Mouse (Mus musculus): ENCODE results near the gene Prss50.

Prss50 gene

DNA sequence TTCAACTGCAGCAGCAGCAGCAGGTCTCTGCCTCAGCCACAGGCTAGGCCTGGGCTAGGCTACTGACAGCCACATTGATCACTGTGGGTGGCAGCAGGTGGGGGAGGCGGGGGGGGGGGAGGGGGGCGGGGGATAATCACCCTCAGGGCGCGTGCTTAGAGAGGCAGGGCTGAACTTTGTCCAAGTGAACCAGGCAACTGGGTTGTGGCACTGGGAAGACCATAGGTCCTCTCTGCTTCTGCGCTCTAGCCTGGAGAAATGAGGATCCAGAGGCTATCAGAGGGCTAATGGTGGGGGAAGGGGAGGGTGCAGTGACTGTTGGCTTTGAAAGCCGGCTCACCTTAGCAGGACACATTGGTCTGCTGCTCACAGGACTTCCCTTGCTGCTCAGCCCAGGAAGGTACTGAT, 17.5 kb downstream of the Prss50 start:
- peak; percentile 53 to 63 for DNase-seq

DNA sequence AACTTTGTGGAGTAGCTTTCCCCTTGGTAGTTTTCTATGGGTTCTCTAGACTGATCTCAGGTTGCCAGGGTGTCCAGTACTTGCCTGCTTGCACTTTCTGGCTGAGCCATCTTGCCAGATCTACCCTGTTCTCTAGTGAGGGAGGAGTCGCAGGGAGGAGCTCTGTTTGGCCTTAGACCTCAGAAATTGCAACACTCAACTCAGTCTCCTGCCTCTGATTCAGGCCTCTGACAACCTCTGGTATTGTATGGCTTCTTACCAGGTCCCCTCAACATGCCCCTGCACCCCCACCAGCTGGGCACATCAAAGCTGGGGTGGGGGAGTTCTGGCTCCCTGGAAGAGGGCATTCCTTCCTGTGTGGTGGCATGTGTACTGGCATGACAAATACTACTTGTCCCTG, 19.6 kb downstream of the Prss50 start:
- no peak for DNase-seq

DNA sequence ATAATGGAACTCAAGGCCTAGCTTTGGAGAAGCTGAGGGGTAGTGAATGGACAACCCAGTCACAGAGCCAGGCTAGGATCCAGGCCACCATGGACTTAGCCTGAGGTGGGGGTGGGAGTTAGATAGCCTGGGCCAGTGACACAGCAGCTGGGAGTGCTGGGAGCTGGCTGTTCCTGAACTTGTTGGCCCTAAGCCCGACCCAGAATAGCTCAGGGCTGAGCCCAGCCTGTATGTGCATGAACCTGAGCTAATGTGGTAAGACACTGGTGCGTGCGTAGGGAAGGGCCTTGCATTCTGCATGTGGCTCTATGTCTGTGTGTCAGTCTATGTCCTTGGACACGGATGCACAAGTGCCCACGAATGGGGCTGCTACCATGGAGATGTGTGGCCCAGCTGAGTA, 20.1 kb downstream of the Prss50 start:
- DNase-seq = peak; percentile 75

DNA sequence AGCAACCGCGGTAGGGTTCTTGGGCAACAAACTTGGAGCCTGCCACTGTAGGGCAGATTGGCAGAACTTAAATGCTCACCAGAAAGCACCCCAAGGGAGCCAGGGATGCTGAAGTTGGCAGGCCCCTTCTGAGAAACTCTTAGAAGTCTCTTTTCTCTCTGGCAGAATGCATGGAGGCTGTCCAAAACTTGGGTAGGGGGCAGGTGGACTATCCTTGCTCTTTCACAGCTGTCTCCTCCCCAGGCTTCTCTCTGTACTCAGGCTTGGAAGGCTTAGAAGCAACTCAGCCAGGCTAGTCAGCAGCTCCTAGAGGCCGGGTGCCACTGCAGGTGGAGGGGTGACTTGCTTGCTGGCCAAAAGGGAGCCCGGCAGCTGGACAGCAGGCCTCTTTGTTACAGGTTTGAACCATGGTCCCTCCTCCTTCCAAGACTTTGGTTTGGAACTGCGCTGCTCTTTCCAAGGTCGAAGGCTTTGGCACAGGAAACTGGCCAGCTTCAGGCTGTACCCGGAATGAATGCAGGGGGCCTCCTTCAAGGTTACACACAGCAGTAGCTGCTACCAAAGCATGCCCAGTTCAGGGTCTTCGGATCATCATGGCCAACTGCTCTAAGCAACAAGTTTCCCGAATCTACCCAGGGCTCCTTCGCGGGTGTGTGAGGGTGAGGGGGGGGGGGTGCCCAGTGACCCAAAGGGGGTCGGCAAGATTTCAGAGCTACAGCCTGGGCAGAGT, 21.6 kb downstream of the Prss50 start, which contains the start of gene Als2cl:
TSS of gene Als2cl (plus strand) at position 680 of the 730 bp plus-strand sequence.
- DNase-seq = peak; percentile 71 to 81

DNA sequence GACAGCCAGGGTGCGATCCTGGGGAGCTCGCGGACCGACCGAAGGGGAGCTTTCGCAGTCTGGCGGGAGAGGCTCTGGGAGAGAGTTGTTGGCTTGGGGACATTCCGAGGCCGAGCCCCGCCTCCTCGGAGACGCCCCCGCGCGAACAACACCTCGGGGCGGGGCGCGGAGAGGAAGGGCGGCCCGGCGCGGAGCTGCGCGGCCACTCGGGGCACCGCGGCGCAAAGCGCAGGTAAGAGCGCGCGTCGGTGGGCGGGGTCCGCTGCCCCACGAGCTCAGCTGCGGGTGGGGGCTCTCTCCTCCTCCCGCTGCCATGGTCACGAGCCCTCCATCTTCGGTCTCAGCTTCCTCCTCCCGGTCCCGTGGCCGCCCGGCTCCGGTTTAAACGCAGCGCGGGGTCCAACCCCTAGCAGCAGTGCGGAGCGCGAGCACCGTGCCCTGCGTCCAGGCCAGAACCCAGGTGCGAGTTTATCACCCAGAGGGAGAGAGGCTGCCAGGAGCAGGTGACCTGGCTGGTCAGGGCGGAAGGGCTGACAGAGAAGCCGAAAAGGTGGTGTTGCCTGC, 22.3 kb downstream of the Prss50 start, which contains the start of gene Tmie:
TSS of gene Tmie (minus strand) at position 116 of the 564 bp plus-strand sequence.
- DNase-seq = peak; percentile 89 to 90

DNA sequence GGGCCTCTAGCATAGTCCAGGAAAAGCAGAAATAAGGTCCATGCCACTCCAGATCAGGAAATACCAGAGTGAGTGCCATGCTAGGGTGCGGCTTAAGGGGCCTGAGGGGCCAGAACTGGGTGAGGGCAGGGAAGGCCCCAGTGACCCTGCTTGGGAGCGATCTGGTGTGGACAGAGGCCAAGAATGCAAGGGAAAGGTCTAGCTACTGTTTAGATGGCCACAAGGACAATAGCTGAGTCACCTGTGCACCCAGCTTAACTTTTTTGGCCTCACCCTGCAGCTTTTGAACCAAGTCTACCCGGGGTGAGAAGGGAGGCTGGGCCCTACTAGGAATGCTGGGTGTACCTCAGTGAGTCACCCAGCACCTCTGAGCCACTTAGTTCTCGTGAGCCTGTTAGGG, 23.0 kb downstream of the Prss50 start:
- peak; percentile 35 to 51 for DNase-seq

DNA sequence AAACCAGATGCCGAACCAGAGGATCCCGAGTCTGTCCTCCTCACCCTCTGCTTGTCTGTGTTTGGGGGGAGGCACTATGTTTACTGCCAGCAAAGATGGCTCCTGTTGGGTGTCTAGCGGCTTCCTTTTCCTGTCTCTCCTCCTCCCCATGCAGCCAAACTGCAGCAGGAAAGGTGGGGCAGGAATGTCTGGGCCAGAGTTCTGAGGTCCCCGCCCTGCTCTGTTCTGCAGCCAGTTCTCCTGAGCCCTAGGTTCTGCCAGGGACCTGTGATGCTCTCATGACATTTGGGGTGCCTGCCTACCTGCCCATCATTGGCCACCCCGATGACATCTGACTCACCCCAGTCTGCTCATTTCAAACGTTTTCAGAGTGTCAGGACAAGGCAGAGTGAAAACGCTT, 24.2 kb downstream of the Prss50 start:
- DNase-seq = peak; percentile 43 to 59

DNA sequence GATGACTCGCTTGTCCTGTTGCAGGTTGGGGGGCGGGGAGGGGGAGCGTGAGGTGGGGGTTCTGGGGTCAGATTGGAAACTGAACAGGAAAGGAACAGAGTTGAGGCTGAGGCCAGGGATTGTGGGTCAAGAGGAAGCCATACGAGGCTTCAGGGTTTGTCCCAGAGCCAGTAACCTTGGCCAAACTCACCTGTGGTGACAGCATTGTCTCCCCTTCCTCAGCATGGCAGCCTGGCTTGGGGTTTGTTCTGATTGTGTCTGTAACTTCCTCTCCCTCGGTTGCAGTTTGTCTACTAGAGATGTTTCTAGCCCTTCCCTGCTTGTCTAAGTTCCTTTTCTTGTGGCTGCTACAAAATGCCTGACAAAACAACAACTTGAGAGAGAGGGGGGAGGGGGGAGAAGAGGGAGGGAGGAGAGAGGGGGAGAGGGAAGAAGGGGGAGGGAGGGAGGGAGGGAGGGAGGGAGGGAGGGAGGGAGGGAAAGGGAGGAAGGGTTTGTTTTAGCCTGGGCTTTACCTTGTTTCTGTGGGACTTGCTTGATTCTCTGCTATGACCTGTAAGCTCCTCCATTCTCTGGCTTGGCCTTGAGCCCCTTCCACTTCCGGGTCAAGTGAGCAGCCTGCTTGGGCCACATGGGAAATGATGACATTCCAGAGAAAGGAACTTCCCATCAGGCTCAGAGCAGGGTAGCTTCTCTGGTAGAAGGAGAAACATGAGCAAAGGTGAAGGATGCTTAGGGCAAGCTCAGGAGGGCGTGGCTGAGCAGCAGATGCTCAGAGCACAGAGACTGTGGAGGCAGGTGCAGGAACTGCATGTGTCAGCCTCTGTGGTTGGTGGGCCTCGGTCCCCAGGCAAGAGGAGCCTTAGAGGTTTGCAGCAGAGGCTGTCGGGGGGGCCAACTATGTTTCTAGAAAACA, 29.9 kb downstream of the Prss50 start:
- no peak for DNase-seq

DNA sequence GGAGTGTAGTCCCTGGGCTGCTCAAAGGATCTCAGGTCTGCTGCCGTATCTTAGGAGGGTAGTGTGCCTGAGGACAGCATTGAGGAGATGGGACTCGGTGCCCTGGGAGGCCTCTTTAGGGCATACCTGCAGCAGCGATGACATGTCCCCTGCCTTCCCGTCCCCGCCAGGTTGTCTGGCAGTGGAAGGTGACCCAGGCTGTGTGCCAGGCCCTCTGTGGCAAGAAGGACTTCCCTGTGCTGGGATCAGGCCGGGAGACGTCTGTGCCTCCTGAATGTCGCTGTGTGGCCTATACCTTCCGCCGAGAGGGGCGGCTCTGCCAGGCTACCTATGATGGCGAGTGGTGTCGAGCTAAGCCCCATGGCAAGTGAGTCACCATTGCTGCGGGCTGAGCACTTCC, 31.2 kb downstream of the Prss50 start:
- DNase-seq = no peak

DNA sequence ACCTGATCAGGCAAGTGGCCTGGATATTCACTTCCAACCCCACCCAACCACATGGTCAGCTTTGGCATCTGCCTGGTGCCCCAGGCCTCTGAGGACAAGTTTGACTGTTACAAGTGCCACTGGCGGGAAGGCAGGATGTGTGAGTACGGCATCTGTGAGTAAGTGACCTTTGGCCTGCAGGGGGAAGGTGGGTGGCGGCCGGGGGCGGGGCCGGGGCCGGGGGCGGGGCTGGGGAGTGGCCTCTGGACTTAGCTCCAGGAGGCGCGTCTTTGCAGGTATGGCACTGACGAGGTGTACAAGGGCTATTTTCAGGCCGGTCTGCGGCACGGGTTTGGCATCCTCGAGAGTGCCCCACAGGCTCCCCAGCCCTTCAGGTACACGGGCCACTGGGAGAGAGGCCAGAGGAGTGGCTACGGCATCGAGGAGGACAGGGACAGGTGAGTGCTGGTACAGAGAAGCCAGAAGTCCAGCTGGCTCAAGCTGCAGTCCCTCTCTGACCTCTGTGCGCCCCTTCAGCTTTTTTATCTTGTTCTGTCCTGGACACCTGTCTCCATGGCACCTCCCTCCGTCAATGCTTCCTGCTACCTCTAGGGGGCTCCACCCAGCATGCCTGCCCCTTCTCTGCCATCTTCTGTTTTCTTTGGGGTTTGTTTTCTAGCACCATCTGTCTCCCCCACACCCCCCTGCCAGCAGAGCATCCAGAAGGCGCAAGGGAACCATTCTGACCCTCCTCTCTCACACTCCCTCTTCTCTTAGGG, 32.4 kb downstream of the Prss50 start:
- peak in 1 of 2 experiments; percentile 46 for DNase-seq

DNA sequence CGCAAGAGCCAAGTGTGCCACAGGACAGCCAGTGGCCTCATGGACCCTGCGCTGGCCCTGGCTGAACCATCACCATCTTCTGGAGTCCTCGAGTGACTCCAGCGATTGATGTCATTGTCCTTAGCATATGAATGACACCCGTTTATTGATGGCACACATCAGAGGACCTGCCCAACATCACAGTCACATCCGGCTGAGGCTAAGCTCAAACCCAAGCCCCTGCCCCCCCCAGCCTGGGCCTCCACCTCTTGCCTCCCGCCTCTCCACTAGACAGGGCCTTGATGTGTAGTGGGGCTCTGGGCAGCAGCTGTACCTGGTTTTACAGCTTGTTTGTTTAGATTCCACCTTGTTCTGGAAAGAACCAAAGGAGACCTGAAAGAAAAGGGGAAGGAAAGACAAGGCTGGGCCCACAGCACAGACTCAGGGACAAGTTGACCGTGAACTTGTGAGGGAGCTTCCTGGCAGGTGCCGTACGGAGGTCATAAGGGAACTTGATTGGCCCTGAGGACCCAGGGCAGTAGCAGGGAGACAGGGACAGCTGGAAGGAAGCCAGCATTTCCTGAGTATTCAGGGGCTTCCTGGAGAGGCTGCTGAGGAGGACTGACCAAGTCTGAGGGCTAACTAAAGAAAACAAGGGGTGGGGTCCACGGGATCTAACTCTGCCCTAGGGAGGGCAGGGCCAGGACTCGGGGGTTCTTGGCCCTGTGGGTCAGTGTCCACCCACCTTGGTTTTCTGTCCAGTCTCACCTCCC, 33.5 kb downstream of the Prss50 start:
- no peak for DNase-seq

DNA sequence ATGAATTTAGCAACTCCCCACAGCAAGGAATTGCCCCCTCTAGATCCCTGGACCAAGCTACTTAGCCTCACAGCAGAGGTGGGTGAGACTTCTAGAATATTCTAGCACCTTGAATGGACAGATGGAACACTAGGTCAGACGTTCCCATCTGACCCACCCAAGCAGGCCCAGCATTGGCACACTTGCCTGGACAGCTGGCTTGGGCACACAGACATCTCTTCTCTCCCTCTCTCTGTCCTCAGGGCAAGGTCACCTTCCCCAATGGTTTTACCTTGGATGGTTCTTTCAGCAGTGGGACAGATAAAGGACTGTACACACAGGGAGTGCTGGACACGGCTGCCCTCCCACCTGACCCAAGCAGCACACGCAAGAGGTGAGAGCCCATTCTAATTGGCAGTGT, 34.8 kb downstream of the Prss50 start:
- DNase-seq = no peak

DNA sequence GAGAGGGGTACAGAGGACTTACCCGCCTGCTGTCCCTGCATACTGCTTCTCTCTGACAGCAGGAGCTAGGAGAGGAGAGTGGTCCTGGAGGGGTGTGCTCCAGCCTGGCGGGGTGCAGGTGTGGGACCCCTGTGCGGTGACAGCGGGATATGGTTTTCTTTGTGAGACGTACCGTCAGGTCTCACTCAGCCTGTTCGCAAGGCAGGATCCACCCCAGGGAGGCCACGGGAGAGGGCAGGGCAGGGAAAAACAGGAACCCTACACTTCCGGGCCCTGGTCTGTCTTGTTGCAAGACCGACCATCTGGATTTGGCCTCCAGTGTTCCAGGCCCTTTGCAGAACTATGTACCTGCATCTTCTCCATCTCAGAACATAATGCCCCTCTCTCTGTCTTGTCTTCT, 35.7 kb downstream of the Prss50 start:
- peak in 1 of 2 experiments; percentile 1 for DNase-seq

DNA sequence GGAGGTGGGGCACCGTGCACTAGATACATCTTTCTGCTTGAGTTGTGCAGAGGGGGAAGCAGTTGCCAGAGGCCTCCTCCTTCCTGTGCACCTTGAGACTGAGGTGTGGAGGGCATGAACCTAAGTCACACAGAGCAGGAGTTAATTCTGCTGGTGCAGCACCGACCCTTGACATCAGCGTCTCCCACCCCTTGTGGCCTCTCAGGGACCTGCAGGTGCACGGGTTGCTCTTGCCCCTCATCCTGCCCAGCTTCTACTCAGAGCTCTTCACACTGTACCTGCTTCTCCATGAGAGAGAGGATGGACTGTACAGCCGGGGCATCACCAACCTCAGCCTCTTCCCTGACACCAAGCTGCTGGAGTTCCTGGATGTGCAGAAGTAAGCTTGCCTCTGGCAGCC, 37.7 kb downstream of the Prss50 start:
- DNase-seq = no peak

DNA sequence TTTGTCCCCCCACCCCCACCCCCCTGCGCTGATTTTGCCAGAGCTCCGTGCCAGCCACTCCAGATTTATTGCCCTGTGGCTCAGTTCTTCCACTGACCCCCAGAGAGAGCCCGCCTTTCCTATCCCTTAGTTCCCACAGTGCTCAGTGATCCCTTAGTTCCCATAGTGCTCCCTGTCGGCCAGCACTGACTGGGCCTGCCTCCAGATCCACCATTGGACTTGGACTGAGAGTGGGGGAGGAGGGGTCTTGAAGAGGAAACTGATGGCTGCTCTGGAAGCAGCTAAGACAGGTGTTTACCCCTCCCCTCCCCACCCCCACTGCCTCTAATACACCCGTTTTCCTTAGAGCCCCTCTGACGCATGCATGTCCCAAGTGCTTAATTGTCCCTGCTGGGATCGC, 38.2 kb downstream of the Prss50 start:
- DNase-seq = no peak

DNA sequence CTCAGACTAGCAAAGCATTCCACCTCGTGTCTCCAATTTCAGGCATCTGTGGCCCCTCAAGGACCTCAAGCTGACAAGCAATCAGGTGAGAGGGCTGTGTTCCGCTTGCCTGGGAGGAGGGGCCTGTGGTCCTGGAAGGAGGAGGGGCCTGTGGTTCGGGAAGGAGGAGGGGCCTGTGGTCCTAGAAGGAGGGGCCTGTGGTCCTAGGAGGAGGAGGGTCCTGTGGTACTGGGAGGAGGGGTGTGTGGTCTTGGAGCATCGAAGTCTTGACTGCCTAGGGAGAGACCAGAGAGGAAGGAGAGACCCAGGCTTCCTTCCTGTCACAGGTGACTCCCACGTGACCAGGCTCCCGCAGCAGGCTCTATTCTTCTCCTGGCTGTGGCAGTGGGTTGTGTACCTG, 38.8 kb downstream of the Prss50 start:
- no peak for DNase-seq

DNA sequence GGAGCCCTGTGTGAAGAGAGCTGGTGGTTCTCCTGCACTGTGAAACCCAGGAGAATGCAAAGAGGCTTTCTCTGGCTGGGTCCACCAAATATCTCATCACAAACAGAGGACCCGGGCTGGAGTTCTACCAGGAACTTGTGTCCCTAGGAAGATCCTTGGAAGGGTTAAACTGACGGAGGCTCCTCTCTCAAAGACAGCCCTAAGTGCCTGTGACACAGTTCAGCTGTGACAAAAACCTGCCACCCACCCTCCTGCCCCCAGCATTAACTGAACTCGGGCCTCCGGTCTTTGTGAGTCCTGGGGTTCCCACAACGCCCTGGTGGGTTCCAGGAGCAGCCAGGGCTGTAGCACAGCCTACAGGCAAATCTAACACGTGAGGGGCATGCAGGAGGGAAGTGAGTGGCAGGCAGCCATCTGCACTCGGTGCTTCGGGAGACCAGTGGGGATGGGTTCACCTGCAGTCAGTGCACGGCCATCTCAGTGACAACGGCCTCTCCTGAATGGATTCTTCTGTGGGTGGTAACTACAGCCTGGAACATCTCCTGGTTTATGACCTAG, 41.8 kb downstream of the Prss50 start:
- DNase-seq = no peak

DNA sequence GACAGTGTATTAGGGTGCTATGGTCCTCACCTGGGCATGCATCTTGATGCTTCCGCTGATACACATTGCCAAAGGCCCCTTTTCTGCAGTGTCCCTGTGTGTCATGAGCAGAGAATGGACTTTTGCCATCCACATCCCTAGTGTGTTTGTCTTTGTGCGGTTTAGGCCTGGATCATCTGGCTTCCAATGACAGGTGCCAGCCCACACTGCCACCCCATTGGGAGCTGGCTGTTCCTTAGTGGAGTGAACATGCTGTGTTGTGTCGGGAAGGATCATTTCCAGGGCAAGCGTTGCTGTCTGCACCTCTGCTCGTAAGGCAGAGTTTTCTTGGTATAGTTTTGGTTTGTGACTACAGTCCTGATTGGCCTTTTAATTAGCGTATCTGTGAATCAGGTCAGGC, 43.4 kb downstream of the Prss50 start:
- no peak for DNase-seq

DNA sequence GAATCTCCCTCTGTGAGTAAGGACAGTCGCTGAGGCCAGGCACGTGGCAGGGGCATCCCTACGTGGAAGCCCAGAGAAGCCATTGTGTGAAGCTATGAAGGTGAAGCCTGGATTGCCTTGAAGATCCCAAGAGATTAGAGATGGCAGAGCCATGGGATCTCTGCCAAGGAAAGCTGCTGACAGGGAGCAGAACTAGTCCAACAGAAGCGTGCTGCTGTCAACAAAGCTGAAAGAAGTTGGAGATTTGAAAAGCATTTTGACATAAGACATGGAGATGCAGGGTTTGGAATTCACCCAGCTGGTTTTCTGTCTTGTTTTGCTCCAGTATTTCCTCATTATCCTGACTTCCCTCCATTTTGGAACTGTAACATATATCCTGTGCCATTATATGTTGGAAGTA, 44.5 kb downstream of the Prss50 start:
- no peak for DNase-seq

DNA sequence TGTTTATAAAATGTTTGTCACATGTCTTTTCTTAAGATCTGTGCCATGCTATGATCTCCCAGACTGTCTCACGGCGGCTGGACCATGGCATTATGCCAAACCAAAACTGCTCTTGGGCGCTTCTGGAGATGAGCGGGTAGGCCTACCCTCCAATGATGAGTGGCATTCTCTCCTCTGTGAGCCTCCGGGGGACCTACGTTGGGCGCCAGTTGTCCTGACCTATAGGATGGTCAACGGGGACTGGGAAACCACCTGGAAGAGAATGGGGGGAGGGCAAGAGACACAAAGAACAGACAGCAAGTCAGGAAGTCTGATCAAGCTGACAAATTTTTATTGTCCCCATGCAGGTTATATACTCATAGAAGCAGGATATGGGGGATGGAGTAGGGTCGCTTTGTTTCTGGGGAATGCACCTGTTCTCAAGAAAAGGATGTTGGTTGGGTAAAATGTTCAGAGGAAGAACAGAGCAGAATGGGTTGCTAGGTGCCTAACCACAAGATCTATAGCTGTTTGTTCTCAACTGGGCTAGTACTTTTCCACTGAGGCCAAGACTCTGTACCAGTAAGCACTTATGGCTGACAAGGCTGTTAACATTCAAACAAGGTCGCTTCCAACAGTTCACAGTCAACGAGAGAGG, 49.6 kb downstream of the Prss50 start:
- no peak for DNase-seq

Data from kidney, adult 8-10 months (tissue).